Mouse (Mus musculus) hindbrain, embryonic 13.5 days (tissue): ENCODE data around the gene Ndc1. TPM values are rescaled to one million over a fixed set of nuclear protein-coding genes. Genes with fewer than 3 reads are reported as not detected.
"Not testable (repeated sequence)": the region's sequence is repeated elsewhere in the genome, so short reads cannot be mapped to it uniquely, and the experiment has no call there.

Experiments used
- ATAC-seq: fragments of 200-750 bp; cut with Nextera tagmentation; 2 replicates; pipeline ENCODE4 v1.8.0; 2017; ENCODE audit warnings: moderate TSS enrichment; ENCODE audit not compliant: low FRiP score
- H3K27ac ChIP-seq: fragments of 300-500 bp; sonication (generic); 2 replicates; pipeline ENCODE4 v1.5.1; 2015; ENCODE audit warnings: inconsistent platforms, mild to moderate bottlenecking, moderate library complexity
- H3K27me3 ChIP-seq: fragments of 300-500 bp; sonication (generic); 2 replicates; pipeline ENCODE4 v1.6.1; 2015; ENCODE audit warnings: mild to moderate bottlenecking, inconsistent platforms
- H3K36me3 ChIP-seq: fragments of 300-500 bp; sonication (generic); 2 replicates; pipeline ENCODE4 v1.6.1; 2015; ENCODE audit warnings: mild to moderate bottlenecking, inconsistent platforms
- H3K4me1 ChIP-seq: fragments of 300-500 bp; sonication (generic); replicated peaks from 2 replicates; pipeline ENCODE4 v1.6.1; 2015; ENCODE audit warnings: inconsistent platforms
- H3K4me2 ChIP-seq: fragments of 300-500 bp; sonication (generic); 2 replicates; pipeline ENCODE4 v1.6.1; 2015; ENCODE audit warnings: inconsistent platforms, mild to moderate bottlenecking, moderate library complexity
- H3K4me3 ChIP-seq: fragments of 300-500 bp; sonication (generic); 2 replicates; pipeline ENCODE4 v1.5.1; 2015; ENCODE audit warnings: mild to moderate bottlenecking, inconsistent platforms
- H3K9ac ChIP-seq: fragments of 300-500 bp; sonication (generic); 2 replicates; pipeline ENCODE4 v1.6.1; 2015; ENCODE audit warnings: mild to moderate bottlenecking, inconsistent platforms
- H3K9me3 ChIP-seq: fragments of 300-500 bp; sonication (generic); 2 replicates; pipeline ENCODE4 v1.6.1; 2016; ENCODE audit warnings: inconsistent platforms
- WGBS: fragments of 180-500 bp; shearing (Covaris S2); methylation state at CpG from one replicate; pipeline ENCODE4 v1.1.7; 2015; 5-methylcytosine and 5-hydroxymethylcytosine counted together
- polyA plus RNA-seq: library from polyadenylated mRNA; unstranded; fragments of >200 nt; fragmentation: Nextera tagmentation; extraction: Ambion mirVana; gene quantifications from 2 replicates; pipeline ENCODE4 v1.2.1, GENCODE M21; 2015

The Ndc1 gene
- polyA plus RNA-seq, 1 experiment from 2014 or later, result 17.3 TPM

- Histone ChIP-seq H3K27me3 (no peaks in the 10 kb centered on the region), H3K27ac (no peak overlapping the region), H3K9ac (no peak overlapping the region), H3K4me2 (no peak overlapping the region), H3K4me3 (no peak overlapping the region), H3K36me3 (peaks cover 39% of the 10 kb centered on the region), H3K9me3 (no peaks in the 10 kb centered on the region), H3K4me1 (peaks cover 21% of the 10 kb centered on the region)
- 78% methylated on average over 8 of the region's 8 CpGs for WGBS
- ATAC-seq, result peak; percentile 61
Observed at GRCm38 (mm10) chr4:107349311-107350008, 18.1 kb upstream of the Ndc1 start.

- Histone ChIP-seq H3K9ac (no peak overlapping the region), H3K27me3 (no peaks in the 10 kb centered on the region)
Observed at GRCm38 (mm10) chr4:107351368-107351767, 16.2 kb upstream of the Ndc1 start.

GRCm38 (mm10) chr4:107353612-107354011 is 14.0 kb upstream of the Ndc1 start:
- Histone ChIP-seq H3K27ac (peak overlapping the region; percentile 52; the same call in 1 of the 2 replicates), H3K4me3 (no peak overlapping the region), H3K9me3 (no peaks in the 10 kb centered on the region), H3K9ac (peak overlapping the region; percentile 39; the same call in 1 of the 2 replicates), H3K4me1 (peaks cover 16% of the 10 kb centered on the region), H3K4me2 (no peak overlapping the region), H3K27me3 (no peaks in the 10 kb centered on the region), H3K36me3 (peaks cover 21% of the 10 kb centered on the region)
- WGBS, result 94% methylated on average over 3 of the region's 3 CpGs
- ATAC-seq, result no peak

More at GRCm38 (mm10) chr4:107351368-107351767, 16.2 kb upstream of the Ndc1 start:
- Histone ChIP-seq H3K27ac (no peak overlapping the region), H3K36me3 (peaks cover 28% of the 10 kb centered on the region), H3K4me3 (no peak overlapping the region), H3K9me3 (no peaks in the 10 kb centered on the region), H3K4me2 (no peak overlapping the region), H3K4me1 (peaks cover 25% of the 10 kb centered on the region)
- ATAC-seq, result no peak

GRCm38 (mm10) chr4:107354126-107354525 is 13.5 kb upstream of the Ndc1 start:
- H3K4me1 ChIP-seq, result peaks cover 12% of the 10 kb centered on the region
- H3K4me3 ChIP-seq, result no peak overlapping the region
- no peak for ATAC-seq
- H3K36me3 ChIP-seq, result peaks cover 22% of the 10 kb centered on the region
- H3K9me3 ChIP-seq, result no peaks in the 10 kb centered on the region
- H3K27ac ChIP-seq, result peak overlapping the region; percentile 52
- H3K27me3 ChIP-seq, result no peaks in the 10 kb centered on the region
- no peak overlapping the region for H3K4me2 ChIP-seq
- peak overlapping the region; percentile 39 for H3K9ac ChIP-seq
- WGBS, result 77% methylated on average over 5 of the region's 5 CpGs

GRCm38 (mm10) chr4:107354543-107354942 is 13.0 kb upstream of the Ndc1 start:
- Histone ChIP-seq H3K9ac (peak overlapping the region; percentile 39), H3K4me3 (no peak overlapping the region), H3K4me1 (peaks cover 12% of the 10 kb centered on the region), H3K9me3 (no peaks in the 10 kb centered on the region), H3K4me2 (no peak overlapping the region), H3K27me3 (no peaks in the 10 kb centered on the region), H3K36me3 (peaks cover 25% of the 10 kb centered on the region), H3K27ac (peak overlapping the region; percentile 52)
- peak; percentile 80 for ATAC-seq
- 29% methylated on average over 4 of the region's 4 CpGs for WGBS

GRCm38 (mm10) chr4:107357172-107357571 is 10.4 kb upstream of the Ndc1 start:
- H3K36me3 ChIP-seq, result peaks cover 22% of the 10 kb centered on the region
- not testable (repeated sequence) for ATAC-seq, H3K27me3 ChIP-seq, H3K4me3 ChIP-seq, H3K9me3 ChIP-seq, H3K4me2 ChIP-seq, H3K9ac ChIP-seq, H3K27ac ChIP-seq
- H3K4me1 ChIP-seq, result peaks cover 12% of the 10 kb centered on the region
- WGBS, result 61% methylated on average over 8 of the region's 8 CpGs

GRCm38 (mm10) chr4:107358460-107358859 is 9.1 kb upstream of the Ndc1 start:
- Histone ChIP-seq H3K4me1 (peaks cover 12% of the 10 kb centered on the region), H3K9ac (no peak overlapping the region), H3K9me3 (no peaks in the 10 kb centered on the region), H3K27me3 (no peaks in the 10 kb centered on the region), H3K36me3 (peaks cover 18% of the 10 kb centered on the region), H3K27ac (no peak overlapping the region), H3K4me3 (no peak overlapping the region), H3K4me2 (no peak overlapping the region)
- 92% methylated on average over 3 of the region's 3 CpGs for WGBS
- ATAC-seq, result no peak

GRCm38 (mm10) chr4:107360457-107361145 is 7.0 kb upstream of the Ndc1 start:
- Histone ChIP-seq H3K27ac (no peak overlapping the region), H3K4me2 (no peak overlapping the region), H3K9me3 (no peaks in the 10 kb centered on the region), H3K4me1 (no peaks in the 10 kb centered on the region), H3K27me3 (no peaks in the 10 kb centered on the region), H3K36me3 (peaks cover 18% of the 10 kb centered on the region), H3K9ac (no peak overlapping the region), H3K4me3 (no peak overlapping the region)
- 92% methylated on average over 7 of the region's 7 CpGs for WGBS
- no peak for ATAC-seq

- Histone ChIP-seq H3K4me1 (no peaks in the 10 kb centered on the region), H3K9me3 (no peaks in the 10 kb centered on the region), H3K4me3 (no peak overlapping the region), H3K36me3 (peaks cover 18% of the 10 kb centered on the region), H3K9ac (no peak overlapping the region; the same call in 1 of the 2 replicates), H3K27ac (no peak overlapping the region), H3K27me3 (no peaks in the 10 kb centered on the region), H3K4me2 (no peak overlapping the region)
- ATAC-seq, result no peak
- 42% methylated on average over 4 of the region's 4 CpGs for WGBS
Observed at GRCm38 (mm10) chr4:107362755-107363154, 4.8 kb upstream of the Ndc1 start.

GRCm38 (mm10) chr4:107363573-107363972 is 4.0 kb upstream of the Ndc1 start:
- H3K4me1 ChIP-seq, result peaks cover 4% of the 10 kb centered on the region
- H3K4me3 ChIP-seq, result no peak overlapping the region
- WGBS, result 84% methylated on average over 6 of the region's 6 CpGs
- ATAC-seq, result no peak
- no peak overlapping the region for H3K9ac ChIP-seq
- no peaks in the 10 kb centered on the region for H3K9me3 ChIP-seq
- H3K27me3 ChIP-seq, result no peaks in the 10 kb centered on the region
- H3K36me3 ChIP-seq, result peaks cover 13% of the 10 kb centered on the region
- H3K27ac ChIP-seq, result no peak overlapping the region
- no peak overlapping the region for H3K4me2 ChIP-seq

GRCm38 (mm10) chr4:107364190-107364639 is 3.4 kb upstream of the Ndc1 start:
- Histone ChIP-seq H3K4me1 (peaks cover 10% of the 10 kb centered on the region), H3K4me2 (no peak overlapping the region), H3K9ac (no peak overlapping the region), H3K4me3 (no peak overlapping the region), H3K9me3 (no peaks in the 10 kb centered on the region), H3K27ac (no peak overlapping the region), H3K36me3 (peaks cover 12% of the 10 kb centered on the region), H3K27me3 (no peaks in the 10 kb centered on the region)
- WGBS, result 88% methylated on average over 5 of the region's 5 CpGs
- no peak for ATAC-seq

- H3K27me3 ChIP-seq, H3K36me3 ChIP-seq, H3K4me2 ChIP-seq, H3K4me3 ChIP-seq, ATAC-seq, H3K9me3 ChIP-seq, H3K27ac ChIP-seq, H3K9ac ChIP-seq: not testable (repeated sequence)
- H3K4me1 ChIP-seq, result peaks cover 10% of the 10 kb centered on the region
Observed at GRCm38 (mm10) chr4:107366408-107366807, 1.2 kb upstream of the Ndc1 start.

- no peak overlapping the region for H3K27ac ChIP-seq
- H3K9ac ChIP-seq, result no peak overlapping the region
- no peak overlapping the region for H3K4me2 ChIP-seq
- no peak overlapping the region for H3K4me3 ChIP-seq
- no peak for ATAC-seq
- 86% methylated on average over 2 of the region's 2 CpGs for WGBS
- no peaks in the 10 kb centered on the region for H3K27me3 ChIP-seq
- H3K4me1 ChIP-seq, result peaks cover 10% of the 10 kb centered on the region
- H3K9me3 ChIP-seq, result no peaks in the 10 kb centered on the region
- peaks cover 40% of the 10 kb centered on the region for H3K36me3 ChIP-seq
Observed at GRCm38 (mm10) chr4:107372304-107372703, 4.7 kb downstream of the Ndc1 start.
